Mouse (Mus musculus): ENCODE results near the gene Col25a1.

GRCm38 (mm10) chr3:130428796-130429195, 297.5 kb downstream of the Col25a1 start:
- no peak for TF ChIP-seq POLR2AphosphoS2 (IDR thresholded peaks at IDR 0.05; ENCODE audit: insufficient read length, low read depth)
- TF ChIP-seq TCF12 (IDR thresholded peaks at IDR 0.05; ENCODE audit: insufficient read depth, poor library complexity, severe bottlenecking), result no peak
- TF ChIP-seq POLR2A (IDR thresholded peaks at IDR 0.05; ENCODE audit: insufficient read length, low read depth), result no peak
- no peak for TF ChIP-seq MAX (IDR thresholded peaks at IDR 0.05; ENCODE audit: low read depth)
- TF ChIP-seq MYOG (IDR thresholded peaks at IDR 0.05; ENCODE audit: control insufficient read depth in 1 of 3, insufficient read depth in 1 of 3, insufficient read length in 2 of 3, low read depth in 2 of 3), result no peak
